Mouse (Mus musculus) gastrocnemius, postnatal 25 days (tissue): ENCODE data around the gene Rnf41. TPM values are rescaled to one million over a fixed set of nuclear protein-coding genes. Genes with fewer than 3 reads are reported as not detected.

Source experiments
- DNase-seq: peaks from one replicate; pipeline ENCODE4 v3.0.0; 2022
- microRNA-seq, 2 experiments: library from miRNA; unstranded; fragments of <30 nt; microRNA quantifications; one replicate each; pipeline ENCODE4 v1.2.0; 2021; ENCODE audit warnings: borderline replicate concordance in 2 of 2
- total RNA-seq, 2 experiments: library from RNA; stranded (reverse); gene quantifications; 1 replicate in 1 of 2; 2 replicates in 1 of 2; pipeline ENCODE4 v1.2.3; 2021

Rnf41 gene
- total RNA-seq, 2 experiments from 2014 or later = 10.7 to 11.5 TPM

DNA sequence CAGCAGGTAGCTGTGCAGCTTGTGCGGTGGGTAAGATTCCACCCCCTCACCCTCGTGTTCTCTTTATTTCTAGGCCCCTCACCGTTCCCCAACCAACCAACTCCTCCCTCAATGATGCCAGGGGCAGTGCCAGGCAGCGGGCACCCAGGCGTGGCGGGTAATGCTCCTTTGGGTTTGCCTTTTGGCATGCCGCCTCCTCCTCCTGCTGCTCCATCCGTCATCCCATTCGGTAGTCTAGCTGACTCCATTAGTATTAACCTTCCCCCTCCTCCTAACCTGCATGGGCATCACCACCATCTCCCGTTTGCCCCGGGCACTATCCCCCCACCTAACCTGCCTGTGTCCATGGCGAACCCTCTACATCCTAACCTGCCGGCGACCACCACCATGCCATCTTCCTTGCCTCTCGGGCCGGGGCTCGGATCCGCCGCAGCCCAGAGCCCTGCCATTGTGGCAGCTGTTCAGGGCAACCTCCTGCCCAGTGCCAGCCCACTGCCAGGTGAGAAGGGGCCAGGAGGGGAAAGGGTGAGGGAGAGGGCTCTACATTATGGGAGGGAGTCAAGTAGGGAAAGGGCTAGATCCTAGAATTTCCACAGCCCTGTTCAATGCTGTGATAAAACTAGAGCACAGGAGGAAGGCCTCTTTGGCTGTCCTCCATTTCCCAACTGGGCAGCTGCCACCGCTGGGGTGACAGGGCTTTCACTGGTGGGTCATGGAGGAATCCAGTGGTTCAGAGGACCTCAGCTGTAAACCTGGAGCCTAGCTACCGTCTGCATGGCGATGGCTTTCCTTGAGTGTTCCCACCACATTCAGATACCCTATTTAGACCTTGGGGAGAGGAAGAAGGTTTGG is 76.6 kb downstream of the Rnf41 start:
- DNase-seq = no peak

DNA sequence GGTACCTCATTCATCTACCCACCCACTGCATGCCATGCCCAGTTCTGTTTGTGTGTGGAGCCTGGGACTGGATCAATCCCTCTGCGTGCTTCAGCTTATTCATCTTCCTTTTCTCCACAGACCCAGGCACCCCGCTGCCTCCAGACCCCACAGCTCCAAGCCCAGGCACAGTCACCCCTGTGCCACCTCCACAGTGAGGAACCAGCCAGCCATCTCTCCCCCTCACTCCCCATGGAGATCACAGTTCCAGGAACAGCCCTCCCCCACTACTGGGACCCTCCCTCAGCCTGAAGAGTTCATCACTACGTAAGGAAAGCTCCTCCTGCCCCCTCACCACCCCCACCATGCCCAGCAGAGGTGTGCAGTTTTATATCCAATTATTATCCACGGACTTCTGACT is 77.3 kb downstream of the Rnf41 start:
- DNase-seq = no peak

GRCm38 (mm10) chr10:128489380-128489779 is 77.9 kb downstream of the Rnf41 start:
- no peak for DNase-seq

DNA sequence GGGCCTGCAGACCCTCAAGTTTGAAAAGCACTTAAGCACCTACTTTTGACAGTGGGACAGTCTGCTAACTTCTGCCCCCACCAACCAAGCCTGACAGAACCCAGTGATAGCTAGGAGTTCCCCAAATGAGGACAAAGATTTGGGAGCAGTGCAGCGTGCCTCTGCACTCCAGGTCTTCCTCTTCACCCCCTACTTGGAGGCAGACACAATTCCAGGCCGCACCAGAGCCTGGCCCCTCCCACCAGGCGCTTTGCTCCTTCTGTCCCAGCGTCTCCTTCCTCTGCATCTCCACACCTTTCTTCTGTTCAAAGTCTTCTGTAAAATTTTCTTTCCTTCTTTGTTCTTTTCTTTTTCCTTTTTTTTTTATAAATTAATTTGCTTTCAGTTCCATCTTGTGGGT is 78.3 kb downstream of the Rnf41 start:
- DNase-seq = no peak

DNA sequence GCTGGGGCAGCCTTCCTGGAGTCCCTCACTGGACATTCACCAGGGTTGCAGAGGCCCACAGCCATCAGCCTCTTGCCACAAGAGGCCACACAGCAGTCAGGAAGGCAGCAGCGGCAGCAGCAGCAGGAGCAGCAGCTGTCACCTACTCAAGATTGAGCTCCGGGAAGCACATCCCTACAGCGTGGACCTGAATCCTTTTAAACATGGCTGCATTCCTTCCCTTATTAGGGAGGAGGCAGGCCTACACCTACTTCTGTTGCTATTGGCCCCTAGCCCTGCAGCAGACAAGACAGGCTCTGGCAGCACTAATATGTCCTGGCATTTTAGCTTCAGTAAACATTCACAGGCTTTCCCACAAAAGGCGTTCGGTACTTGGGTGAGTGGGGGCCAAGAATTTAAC is 78.8 kb downstream of the Rnf41 start:
- DNase-seq = no peak

DNA sequence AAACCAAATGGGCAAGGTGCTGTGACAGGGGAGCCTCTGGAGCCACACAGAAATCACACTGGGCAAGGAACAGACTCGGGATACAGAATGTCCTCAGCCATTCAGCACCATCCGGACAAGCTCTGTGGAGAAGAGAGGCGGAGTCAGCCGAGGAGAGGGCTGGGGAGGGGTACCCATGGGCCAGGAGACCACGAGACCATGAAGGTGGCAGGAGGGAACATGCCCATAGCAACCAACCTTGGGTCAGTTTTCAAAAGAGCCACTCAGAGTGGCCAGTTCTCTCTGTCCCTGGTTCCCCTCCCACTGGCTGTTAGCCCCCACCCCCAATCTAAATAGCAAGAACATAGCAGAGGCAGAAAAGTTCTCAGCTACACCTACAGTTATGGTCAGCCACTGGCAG is 79.5 kb downstream of the Rnf41 start:
- no peak for DNase-seq

Small RNA genes lying within 50 kb of the gene (microRNA-seq; reads per million reads assigned to microRNA genes)
- 0 reads per million in 2 experiments for gene Gm25361
- gene Gm26308 = 0 reads per million in 2 experiments
- 0 reads per million in 2 experiments for gene Mir6914
- gene Mir6915 = 0 to 0.74 reads per million in 2 experiments
- 0 reads per million in 2 experiments for gene Mir8105

Other genes starting within 250 kb of the Rnf41 start
- gene Rbms2, start 231.4 kb upstream of the Rnf41 start, total RNA-seq = 10 to 100 TPM; 54.4 to 61.5 TPM
- under 1 TPM; 0.41 to 0.94 TPM for gene Gls2, start 217.2 kb upstream of the Rnf41 start, total RNA-seq
- gene Spryd4, start 199.8 kb upstream of the Rnf41 start, total RNA-seq = 10 to 100 TPM; 31.0 to 35.6 TPM
- under 1 TPM in 1 of 2 experiments, not detected in 1; 0.13 TPM for gene Mip, start 185.8 kb upstream of the Rnf41 start, total RNA-seq
- 1 to 10 TPM; 2.0 to 3.5 TPM for gene Timeless, start 179.6 kb upstream of the Rnf41 start, total RNA-seq
- gene Apon, start 157.6 kb upstream of the Rnf41 start, total RNA-seq = not detected
- gene Apof, start 143.0 kb upstream of the Rnf41 start, total RNA-seq = not detected
- 1 to 10 TPM; 4.6 to 4.7 TPM for gene Stat2, start 141.1 kb upstream of the Rnf41 start, total RNA-seq
- gene Il23a, start 112.9 kb upstream of the Rnf41 start, total RNA-seq = not detected
- gene Pan2, start 108.3 kb upstream of the Rnf41 start, total RNA-seq = 1 to 10 TPM; 5.1 to 5.4 TPM
- 10 to 100 TPM; 45.5 to 47.9 TPM for gene Cnpy2, start 89.2 kb upstream of the Rnf41 start, total RNA-seq
- 100 to 1,000 TPM; 589 to 611 TPM for gene Cs, start 73.9 kb upstream of the Rnf41 start, total RNA-seq
- gene Coq10a, start 42.7 kb upstream of the Rnf41 start, total RNA-seq = 100 to 1,000 TPM; 443 to 454 TPM
- gene Ankrd52, start 34.5 kb upstream of the Rnf41 start, total RNA-seq = 10 to 100 TPM; 61.5 to 70.1 TPM
- gene Slc39a5, start 10.4 kb upstream of the Rnf41 start, total RNA-seq = not detected
- 10 to 100 TPM; 44.7 to 47.9 TPM for gene Nabp2, start 165 bp upstream of the Rnf41 start, total RNA-seq
- gene Smarcc2, start 47.6 kb downstream of the Rnf41 start, total RNA-seq = 10 to 100 TPM; 40.7 to 43.9 TPM
- 100 to 1,000 TPM; 179 to 253 TPM for gene Myl6, start 82.5 kb downstream of the Rnf41 start, total RNA-seq
- gene Myl6b, start 87.0 kb downstream of the Rnf41 start, total RNA-seq = 10 to 100 TPM; 20.3 to 38.5 TPM
- 10 to 100 TPM; 12.5 to 17.6 TPM for gene Esyt1, start 114.2 kb downstream of the Rnf41 start, total RNA-seq
- 1 to 10 TPM; 4.9 to 5.1 TPM for gene Zc3h10, start 136.1 kb downstream of the Rnf41 start, total RNA-seq
- 1,000 to 10,000 TPM in 1 of 2 experiments, 100 to 1,000 TPM in 1; 972 to 1,021 TPM for gene Rpl41, start 137.6 kb downstream of the Rnf41 start, total RNA-seq
- 10 to 100 TPM; 36.3 to 36.7 TPM for gene Pa2g4, start 154.3 kb downstream of the Rnf41 start, total RNA-seq
- gene Erbb3, start 178.0 kb downstream of the Rnf41 start, total RNA-seq = 1 to 10 TPM; 3.3 to 4.3 TPM
- 100 to 1,000 TPM; 286 to 348 TPM for gene Rps26, start 215.1 kb downstream of the Rnf41 start, total RNA-seq
- 1 to 10 TPM in 1 of 2 experiments, under 1 TPM in 1; 0.35 to 1.6 TPM for gene Ikzf4, start 234.3 kb downstream of the Rnf41 start, total RNA-seq